Mouse (Mus musculus) gastrocnemius, postnatal 4 days (tissue): Measurements from ENCODE around the gene Itgb8. TPM values are rescaled to one million over a fixed set of nuclear protein-coding genes. Genes with fewer than 3 reads are reported as not detected.

Experiments used
- DNase-seq, 2 experiments: peaks; one replicate each; pipeline ENCODE4 v3.0.0; 2021 to 2022; ENCODE audit warnings: low spot score in 2 of 2, mixed read lengths in 2 of 2
- long read RNA-seq, 2 experiments: library from polyadenylated mRNA; stranded (forward); transcript quantifications; one replicate each; pipeline ENCODE4 v2.0.0; 2021
- total RNA-seq, 2 experiments: library from RNA; stranded (reverse); gene quantifications; 2 replicates each; pipeline ENCODE4 v1.2.3; 2021

Gene Itgb8
- total RNA-seq, result 1 to 10 TPM; 5.1 to 6.2 TPM
- long read RNA-seq, experiment 1, full-length matches to known transcripts, result 1 of 2 reads
- long read RNA-seq, experiment 1, partial matches to known transcripts, result 0 of 2 reads
- long read RNA-seq, experiment 1, other reads (novel, unspliced or antisense), result 1 of 2 reads
- long read RNA-seq, experiment 2, result 0 reads

DNA sequence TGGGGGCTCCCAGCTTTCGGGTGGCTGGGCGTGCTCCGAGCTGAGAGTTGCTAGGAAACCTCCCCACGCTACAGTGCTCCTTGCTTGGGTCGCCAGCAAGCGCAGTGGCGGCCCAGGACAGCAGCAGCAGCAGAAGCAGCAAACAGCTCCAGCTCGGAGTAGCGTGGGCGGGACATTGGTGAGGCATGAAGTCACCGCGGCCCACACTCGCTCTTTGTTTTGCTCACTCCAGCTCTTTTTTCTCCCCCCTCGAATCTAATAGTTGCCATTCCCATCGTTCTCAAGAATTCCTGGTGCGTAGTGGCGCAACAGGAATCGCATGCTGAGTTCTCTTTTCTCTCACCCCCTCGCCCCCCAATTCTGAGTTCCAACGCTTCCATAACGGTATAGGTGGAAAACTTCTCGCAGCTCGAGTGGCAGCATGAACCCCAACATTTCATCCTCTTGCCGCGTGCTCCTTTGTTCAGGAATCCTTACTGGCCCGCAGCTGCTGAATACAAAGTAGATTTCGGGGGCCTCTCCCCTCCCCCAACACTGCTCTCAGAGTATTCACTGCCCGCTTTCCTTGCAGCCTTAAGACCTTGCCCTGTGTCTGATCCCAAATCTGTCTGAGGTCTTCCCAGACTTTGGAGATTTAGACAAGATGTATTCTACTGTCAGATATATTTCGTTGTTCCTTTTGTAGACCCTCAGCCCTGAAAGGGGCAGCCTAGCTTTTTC lies at the start of gene Itgb8:
Gene Itgb8 (minus strand): TSS at position 107 of the 720 bp plus-strand sequence.
- DNase-seq, result peak; percentile 57 to 79

DNA sequence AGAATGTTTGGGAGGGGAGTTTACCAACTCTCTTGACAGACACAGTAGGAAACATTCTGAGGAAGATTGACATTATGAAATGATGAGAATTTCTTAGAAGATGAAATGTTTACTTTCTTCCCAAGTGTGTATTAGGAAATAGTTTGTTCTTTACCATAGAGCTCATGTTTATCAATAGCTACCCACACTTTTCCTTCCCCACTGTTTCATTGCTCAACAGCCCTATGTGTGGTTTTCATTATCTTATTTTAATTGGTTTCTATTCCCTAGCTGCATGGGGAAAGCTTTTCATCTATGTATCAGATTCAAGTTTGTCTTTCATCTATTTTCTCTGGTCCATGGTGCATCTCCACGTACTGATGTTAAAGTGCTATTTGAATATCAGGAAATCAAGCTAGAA lies 37.7 kb upstream of the Itgb8 start:
- no peak for DNase-seq

- no peak for DNase-seq
These were observed 35.0 kb upstream of the Itgb8 start for GRCm38 (mm10) chr12:119273605-119274004.

GRCm38 (mm10) chr12:119271964-119272363 lies 33.4 kb upstream of the Itgb8 start:
- DNase-seq, result no peak

DNA sequence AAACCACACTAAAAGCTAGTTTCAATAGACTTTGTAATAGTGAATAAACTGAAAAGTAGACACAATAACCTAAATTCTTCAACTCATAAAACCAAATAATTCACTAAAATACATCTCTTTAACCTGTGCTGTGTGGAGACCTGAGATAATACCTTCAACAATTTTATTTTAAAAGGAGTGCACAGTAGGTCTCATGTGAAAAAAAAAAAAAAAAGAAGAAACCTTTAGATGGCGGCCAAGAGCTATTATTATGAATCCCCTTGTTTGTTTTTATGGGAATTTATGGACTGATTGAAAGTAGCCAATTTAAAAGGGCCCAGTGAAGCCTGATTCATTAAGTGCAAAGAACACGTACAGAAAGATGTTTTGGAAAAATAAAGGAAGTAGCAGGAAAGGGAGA lies 31.4 kb upstream of the Itgb8 start:
- no peak for DNase-seq

DNA sequence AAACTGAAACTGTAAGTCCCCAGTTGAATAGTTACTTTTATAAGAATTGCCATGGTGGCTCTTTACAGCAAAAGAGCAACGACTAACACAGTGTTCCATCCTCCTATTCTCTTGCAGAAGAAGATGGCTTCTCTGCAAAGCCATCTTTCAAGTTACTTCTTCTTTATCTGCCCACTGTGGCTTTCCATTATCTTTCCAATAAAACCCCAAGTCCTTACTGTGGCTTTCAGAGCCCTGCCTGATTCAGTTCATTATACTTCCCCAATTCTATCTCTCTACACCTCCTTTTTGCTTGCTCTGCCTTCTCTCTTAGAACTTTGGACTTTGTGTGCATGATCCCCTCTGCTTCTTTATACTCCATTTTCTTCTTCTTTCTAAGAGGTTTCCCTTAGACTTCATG lies 30.1 kb upstream of the Itgb8 start:
- no peak for DNase-seq

DNA sequence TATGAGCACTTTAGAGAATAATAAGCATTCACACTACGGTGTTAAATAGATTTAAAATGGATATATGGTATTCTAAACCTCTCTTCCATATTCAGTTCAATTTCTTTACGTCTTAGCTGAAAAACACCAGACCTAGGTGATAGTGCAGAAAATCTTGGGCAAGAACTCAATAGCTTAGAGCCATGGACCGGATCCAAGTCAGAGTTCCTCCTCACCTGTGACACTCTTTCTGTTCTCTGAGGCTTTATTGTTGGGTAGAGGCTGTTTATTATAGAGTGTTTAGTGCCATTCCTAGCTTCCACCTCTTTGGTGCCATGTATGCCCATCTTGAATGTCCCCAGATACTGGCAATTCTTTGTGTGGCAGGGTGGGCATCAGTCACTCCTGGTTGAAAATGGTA lies 25.9 kb upstream of the Itgb8 start:
- DNase-seq, result no peak

DNA sequence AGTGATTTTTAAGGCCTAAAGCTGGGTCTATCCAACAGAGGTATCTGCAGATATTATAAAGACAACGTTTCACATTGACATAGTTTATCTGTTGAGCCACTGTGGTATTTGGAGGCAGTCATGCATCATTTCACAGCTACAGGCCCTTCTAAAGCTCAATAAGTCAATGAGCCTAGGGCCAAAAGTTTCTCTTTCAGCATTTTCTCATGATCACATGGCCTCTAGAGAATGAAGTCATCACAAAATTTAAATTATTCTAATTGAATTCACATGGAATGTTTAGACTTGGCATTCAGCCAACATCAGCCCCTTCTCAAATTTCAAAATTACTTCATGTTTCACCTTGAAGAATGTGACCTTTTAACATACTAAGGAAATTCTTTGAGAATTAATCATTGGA lies 10.0 kb upstream of the Itgb8 start:
- DNase-seq, result no peak

DNA sequence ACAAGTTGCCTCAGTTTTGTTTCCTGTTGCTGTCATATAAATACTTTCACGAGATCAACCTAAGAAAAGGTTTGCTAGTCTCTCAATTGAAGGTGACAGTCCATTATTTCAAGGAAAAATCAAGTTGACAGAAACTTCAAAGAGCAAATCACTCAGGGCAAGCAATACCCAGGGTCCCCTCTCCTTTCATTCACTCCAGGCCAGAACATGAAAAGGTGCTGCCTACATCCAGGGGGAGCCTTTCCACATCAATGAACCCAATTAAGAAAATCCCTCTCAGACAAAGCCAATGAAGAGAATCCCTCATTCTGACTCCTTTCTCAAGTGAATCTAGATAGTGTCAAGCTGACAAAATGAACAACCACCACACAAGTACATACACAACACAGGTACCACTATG lies 2.5 kb upstream of the Itgb8 start:
- no peak for DNase-seq

DNA sequence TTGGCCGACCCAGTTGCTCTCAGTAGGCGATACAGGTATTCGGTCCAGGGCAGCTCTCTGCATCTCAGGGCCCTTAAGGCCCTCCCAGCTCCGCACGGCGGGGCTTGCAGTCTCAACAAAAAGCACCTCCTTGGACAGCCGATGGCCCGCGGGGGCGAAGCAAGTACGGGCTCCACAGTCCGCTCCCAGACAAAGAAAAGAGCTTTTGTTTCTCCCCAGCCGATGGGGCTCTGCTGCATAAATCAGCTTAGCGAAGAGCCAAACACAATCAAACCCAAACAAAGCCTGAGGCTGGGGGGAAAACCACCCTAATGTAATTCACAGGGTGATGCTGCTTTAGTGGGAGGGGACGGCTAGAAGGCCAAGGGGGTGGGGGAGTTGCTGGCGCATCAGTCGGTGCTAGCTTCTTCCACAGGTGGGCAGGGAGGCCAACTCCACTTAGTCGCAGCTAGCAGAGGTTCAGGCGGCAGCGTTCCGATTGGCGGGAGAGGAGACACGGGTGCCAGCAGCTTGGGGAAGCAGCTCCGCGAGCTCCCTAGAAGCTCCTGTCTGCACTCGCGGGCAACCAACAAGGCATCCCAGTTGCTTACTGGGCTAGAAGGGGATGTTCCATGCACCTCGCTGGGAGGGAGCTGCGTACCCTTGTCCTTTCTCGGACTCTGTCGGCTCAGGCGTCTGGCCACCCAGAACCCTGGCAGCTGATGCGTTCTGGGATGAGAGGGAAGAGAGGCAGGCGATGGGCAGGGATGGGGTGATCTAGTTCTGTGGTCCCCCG lies 494 bp downstream of the Itgb8 start:
- DNase-seq, result peak; percentile 17 to 59

DNA sequence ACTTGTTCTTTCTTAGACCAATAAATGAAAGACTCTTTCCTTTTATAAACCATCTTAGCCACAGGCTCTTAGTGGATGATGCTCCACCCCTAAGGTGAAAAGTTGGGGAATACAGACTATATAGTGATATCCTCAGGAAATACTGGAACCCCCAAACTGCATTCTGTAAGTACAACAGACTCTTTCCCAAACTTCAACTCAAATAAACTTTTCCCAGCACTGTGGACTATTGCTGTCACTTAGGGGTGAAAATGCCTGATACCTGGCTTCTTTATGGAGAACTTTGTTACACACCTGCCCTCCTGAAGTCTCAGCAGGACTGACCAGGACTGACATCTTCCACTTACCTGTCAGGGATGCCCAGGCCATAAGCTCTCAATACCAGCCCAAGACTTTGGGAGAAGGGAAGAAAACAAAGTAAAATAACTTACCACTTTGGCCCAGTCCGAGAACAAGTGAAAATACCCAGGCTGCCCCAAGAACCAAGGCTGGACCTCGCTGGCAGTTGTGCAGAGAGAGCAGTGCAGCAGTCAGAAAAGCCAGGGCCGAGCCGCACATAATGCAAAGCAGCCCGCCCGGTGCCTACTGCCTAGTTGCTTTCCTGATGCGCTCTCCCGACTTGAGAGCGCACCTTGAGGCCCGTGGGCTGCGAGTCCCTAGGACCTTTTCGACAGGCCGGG lies 1.2 kb downstream of the Itgb8 start:
- DNase-seq, result peak in 1 of 2 experiments; percentile 22

DNA sequence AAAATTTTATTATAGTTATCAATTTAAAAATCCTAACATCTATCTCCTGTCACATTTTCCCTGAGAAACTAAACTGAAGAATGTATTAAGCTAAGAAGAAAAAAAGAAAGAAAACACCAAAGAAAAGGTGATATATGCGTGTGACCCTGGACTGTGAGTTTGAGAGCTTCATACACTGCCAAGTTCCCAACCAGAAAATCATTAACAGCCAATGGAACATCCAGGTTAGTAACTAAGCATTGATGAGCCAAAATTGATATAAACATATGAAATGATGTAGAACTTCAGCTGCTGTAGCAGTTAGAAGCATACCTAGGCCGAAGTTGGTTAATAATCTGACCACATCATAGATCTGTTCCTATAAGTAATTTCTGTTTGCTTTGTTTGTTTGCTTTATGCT lies 6.8 kb downstream of the Itgb8 start:
- no peak for DNase-seq

GRCm38 (mm10) chr12:119230444-119230843 lies 8.2 kb downstream of the Itgb8 start:
- DNase-seq, result no peak

DNA sequence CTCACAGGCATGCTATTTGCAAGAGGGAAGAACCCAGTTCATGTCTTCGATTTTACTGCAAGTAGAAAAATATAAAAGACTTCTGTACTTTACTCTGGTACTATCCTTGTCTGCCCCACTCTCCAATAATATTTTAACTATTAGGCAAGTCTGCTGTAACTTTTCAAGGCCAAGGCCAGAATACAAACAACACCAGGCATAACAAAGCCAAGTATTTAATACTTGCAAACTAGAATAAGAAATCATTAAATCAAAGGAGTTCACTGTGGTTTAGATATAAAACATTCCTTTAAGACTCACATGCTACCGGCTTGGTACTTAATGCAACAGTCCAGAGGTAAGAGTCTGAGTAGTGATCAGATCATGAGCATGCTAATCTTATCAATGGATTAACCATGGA lies 9.0 kb downstream of the Itgb8 start:
- no peak for DNase-seq

GRCm38 (mm10) chr12:119227898-119228297 lies 10.7 kb downstream of the Itgb8 start:
- DNase-seq, result no peak

- no peak for DNase-seq
These were observed 13.9 kb downstream of the Itgb8 start for GRCm38 (mm10) chr12:119224699-119225098.

DNA sequence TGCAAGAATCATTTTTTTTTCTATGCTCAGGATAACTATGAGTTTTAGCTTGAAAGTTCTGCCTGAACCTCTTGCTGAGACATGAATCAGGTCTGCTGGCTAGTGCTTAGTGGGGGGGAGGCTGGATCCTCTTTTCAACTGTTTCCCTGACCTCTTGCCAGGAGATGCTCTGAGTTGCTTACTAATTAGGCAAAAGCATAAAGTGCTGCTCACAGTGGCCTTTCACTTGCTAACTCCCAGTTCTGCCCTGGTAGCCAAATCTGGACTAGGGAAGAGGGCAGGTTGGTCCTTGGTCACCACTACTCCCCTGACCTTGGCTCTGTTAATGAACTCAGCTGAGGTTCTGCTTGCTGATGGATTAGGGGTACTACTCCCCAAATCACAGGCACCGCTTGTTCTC lies 19.2 kb downstream of the Itgb8 start:
- no peak for DNase-seq

GRCm38 (mm10) chr12:119217700-119218265 lies 20.8 kb downstream of the Itgb8 start:
- DNase-seq, result no peak

DNA sequence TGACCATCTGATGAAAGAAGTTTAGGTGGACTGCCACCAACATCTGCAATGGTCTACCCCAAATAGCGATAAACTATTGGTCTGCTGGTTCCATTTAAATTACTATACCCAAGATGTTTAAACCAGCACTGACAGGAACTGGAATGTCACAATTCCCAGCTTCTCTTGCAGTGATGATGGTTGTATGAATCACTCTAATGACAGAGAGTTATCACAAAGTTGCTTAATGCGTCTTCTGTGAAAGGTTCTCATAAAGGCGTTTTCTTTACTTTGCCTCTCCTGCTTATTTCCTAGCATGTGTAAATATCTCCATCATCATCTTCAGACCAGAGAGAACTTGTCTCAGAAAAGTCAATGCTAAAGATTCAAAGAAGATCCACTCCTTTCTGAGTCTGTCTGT lies 23.4 kb downstream of the Itgb8 start:
- no peak for DNase-seq

GRCm38 (mm10) chr12:119211533-119211932 lies 27.1 kb downstream of the Itgb8 start:
- no peak for DNase-seq

- DNase-seq, result no peak
These were observed 28.0 kb downstream of the Itgb8 start for GRCm38 (mm10) chr12:119210590-119210989.

DNA sequence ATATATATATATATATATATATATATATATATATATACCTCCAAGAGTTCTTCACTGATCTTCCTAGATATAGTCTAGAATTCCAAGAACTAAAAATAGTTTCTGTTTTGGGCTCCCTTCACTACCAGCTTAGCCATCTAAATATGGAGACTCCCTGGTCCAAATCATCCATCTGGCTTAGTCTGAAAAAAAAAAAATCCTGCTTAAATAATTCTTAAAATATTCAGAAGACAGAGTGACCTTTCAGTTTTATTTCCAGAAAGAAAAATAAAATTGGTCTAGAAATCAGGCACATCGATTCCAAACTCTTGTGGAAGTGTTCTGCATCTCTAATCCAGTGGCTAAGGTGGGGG lies 28.6 kb downstream of the Itgb8 start:
- no peak for DNase-seq
